Mouse (Mus musculus): ENCODE measurements around the gene Ephb1. TPM values are rescaled to one million over a fixed set of nuclear protein-coding genes. Genes with fewer than 3 reads are reported as not detected.

Gene Ephb1
- polyA plus RNA-seq (2014; fragmentation: Illumina TruSeq; extraction: RNeasy Lipid Tissue Mini Kit (QIAGEN cat#74804); ENCODE audit: low read depth, low replicate concordance) = 2.1 TPM

DNA sequence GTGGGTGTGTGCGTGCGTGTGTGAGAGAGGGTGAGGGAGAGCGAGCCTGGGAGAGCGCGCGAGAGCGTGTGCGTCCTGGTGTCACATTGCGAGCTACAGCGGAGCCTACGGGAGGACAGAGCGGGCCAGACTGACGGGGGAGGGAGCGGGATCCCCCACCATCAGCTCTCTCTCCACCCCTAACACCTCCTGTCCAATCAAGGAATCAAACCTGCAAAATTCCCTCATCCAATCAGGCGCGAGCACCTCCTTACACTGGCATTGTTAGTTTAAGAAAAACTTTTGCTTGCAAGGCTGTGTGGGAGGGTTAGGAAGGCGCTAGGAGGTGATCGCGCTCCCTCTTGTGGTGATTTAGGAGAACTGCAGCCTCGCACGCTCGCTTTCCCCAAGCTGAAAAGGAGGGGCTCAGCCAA is at the start of gene Ephb1:
Ephb1 (minus strand) TSS at position 133 of the 413 bp plus-strand sequence.

Other genes with a start within 250 kb of the Ephb1 start
- gene Ky, start 151.1 kb upstream of the Ephb1 start, polyA plus RNA-seq (2014; fragmentation: Illumina TruSeq; extraction: RNeasy Lipid Tissue Mini Kit (QIAGEN cat#74804); ENCODE audit: low read depth, low replicate concordance) = 7.1 TPM

All from heart, adult 10 weeks (tissue).